Mouse (Mus musculus) right cerebral cortex, postnatal 36 days (tissue): ENCODE measurements around the gene Zfp692.
"Not testable (repeated sequence)": the region's sequence is repeated elsewhere in the genome, so short reads cannot be mapped to it uniquely, and the experiment has no call there.

Experiments used
- DNase-seq, 2 experiments: peaks; one replicate each; pipeline ENCODE4 v3.0.0; 2022; ENCODE audit warnings: low spot score in 2 of 2, mixed read lengths in 1 of 2

The Zfp692 gene

DNA sequence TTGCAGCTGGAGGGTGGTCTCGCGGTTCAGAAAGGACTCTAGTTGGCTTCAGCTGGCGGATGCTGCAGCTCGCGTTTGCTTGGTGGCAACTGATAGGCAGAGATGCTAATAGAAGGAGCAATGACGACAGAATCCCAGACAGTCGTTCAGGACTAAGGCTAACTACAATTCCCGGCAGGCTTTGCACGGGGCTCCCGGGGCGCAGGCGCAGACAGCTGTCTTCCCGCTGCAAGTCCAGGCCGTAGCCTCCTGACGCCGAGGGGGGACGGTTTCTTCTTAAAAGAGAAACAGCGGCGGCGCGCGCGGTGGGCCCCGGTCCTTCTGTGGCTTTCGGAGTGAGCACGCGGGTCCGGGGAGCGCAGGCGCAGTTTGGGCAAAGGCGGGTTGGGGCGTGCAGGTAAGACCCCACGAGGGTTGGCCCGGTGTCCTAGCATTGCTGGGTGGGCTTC, at the start of gene Zfp692:
Gene Zfp692, plus strand, starts transcription at position 210 of the 449 bp plus-strand sequence.
- DNase-seq = peak; percentile 96 to 97

DNA sequence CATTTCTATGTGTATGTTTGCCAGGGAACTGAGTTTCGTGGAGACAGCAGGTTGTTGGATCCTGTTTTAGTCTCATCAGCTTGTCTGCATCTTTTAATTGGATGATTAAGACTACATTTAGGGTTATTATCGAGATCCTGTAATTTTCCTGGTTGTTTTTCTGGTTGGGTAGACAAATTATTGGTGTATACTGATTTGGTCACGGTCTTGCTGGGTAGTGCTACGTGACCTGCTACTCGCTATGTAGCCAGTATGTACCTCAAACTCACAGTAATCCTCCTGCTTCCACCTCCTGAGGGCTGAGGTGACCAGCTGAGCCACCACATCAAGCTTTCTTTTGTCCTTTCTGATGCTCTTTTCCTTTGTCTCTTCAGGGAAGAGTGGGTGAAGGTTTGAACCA, 49.1 kb upstream of the Zfp692 start:
- DNase-seq = no peak

DNA sequence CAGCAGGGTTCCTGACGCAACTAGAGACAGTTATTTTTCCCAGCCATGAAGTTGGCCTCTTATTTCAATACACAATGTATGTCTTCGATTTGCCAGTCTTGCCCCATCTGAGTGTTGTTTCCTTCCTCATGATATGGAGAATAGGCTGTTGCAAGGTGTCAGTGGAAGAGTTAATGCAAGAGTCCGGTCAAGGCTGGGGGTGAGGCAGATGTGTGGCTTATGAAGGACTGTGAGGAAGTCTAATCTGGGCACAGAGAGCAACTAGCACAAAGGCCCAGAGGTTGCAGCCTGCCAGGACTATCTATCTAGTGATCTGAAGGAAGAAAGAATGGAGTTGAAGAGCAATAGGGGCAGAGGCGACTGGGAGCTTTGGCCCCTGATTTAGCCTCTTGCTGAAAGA, 46.7 kb upstream of the Zfp692 start:
- DNase-seq = no peak

DNA sequence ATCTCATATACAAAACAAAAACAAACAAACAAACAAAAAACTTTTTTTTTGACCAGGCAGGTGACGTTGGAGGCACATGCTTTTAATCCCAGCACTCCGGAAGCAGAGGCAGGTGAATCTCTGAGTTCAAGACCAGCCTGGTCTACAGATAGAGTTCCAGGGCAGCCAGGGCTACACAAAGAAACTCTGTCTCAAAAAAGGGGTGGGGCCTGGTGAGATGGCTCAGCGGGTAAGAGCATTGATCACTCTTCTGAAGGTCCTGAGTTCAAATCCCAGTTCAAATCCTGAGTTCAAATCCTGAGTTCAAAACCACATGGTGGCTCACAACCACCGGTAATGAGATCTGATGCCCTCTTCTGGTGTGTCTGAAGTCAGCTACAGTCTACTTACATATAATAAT, 45.0 kb upstream of the Zfp692 start:
- DNase-seq = no peak

DNA sequence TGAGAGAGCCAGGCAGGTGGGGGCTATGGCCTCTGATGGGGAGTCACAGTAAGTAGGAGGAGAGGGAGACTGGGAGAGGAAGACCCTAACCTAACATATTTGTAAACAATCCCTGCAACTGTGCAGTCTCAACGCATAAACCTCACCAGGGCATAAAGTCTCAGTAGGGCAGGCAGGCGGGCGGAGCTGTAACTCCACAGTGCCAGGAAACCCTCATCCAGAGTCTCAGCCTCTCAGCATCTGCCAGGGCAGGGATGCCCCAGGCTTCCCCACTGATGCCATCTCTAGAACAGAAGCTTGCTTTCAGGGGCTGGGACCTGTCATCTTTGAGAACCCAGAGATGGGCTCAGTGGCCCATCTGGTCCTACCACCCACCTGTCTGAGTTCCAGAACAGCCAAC, 44.5 kb upstream of the Zfp692 start:
- DNase-seq = no peak

DNA sequence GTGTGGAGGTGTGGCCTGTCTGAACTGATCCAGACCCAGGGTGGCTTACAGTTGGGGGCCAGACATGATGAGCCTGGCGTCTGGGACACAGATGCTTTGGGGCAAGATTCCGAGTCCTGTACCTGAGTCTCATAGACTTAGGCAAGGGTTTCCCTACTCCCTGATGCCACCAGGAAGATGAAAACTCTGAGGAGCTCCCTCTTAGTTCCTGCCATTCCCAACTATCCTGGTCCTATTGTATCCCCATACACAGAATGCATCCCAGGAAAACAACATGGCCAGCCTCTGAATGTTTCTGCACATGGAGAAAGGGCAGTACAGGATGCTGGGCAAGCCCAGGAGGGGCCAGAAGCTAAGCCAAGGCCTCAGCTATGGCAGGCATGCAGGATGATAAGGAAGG, 43.4 kb upstream of the Zfp692 start:
- DNase-seq = no peak

DNA sequence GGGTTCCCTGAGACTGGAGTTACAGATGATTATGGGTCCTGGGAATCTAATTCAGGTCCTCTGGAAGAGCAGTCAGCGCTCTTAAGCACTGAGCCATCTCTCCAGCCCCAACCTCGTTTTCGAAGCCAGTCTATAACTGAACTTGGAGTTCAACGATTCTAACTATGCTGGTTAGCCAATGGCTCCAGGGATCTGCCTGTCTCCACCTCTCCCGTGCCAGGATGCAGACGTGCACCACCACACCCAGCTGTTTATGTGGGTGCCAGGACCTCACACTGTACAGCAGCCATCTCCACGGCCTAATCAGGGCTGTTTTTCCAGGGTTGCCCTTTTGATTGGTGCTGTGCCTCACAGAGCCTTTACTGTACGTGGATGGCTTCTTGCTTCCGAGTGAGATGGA, 42.3 kb upstream of the Zfp692 start:
- DNase-seq = no peak

DNA sequence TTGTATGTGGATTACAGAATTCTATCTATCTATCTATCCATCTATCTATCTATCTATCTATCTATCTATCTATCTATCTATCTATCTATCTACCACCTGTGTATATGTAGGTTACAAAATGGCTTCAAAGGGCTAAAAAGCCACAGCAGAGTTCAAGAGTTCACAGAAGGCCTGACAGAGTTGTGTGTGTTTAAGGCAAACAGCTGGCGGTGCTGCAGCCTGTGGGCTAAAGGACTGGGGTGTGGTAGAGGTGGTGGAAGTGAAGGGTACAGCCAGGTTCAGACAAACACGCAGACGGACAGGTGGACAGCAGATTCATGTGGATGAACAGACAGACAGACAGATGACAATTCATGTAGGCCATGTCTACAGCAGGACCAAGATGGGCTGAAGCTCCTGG, 38.6 kb upstream of the Zfp692 start:
- DNase-seq = no peak

DNA sequence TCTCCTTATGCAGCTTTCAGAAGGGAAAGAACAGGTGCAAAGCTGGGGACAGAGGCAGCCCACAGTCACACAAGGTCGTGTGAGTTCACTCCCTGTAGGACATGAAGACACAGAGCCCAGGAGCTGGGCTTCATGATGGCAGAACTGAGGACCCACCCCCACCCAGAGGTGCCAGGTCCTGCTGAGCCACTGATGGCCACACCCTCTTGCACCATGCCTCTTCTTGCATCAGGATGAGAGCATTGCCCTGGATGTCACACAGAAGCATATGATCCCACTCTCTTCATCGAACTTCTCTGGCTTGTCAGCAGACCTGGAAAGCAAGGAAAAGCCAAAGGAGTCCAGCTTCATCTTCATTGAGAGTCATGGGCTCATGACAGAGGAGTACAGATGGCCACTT, 32.3 kb upstream of the Zfp692 start, which contains the start of gene 4930438A08Rik:
Gene 4930438A08Rik, plus strand, starts transcription at position 228 of the 400 bp plus-strand sequence.
- no peak for DNase-seq

DNA sequence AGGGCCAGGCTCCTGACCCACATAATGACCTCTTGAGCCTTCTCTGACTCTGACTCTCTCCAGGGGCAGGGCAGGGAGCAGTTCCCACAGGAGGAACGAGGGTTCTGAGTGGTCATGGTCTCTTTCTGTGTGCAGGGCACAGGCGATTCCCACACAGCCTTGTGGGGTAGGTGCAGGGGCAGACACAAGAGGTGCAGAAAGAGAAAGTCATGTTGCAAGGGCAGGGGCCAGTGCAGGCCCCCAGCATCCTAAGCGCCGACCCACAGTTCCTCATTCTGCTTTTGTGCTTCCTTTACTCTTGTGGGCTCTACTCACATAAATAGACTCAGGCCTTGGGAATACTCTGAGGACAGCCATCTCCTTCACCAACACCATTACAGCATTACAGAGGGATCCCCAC, 31.1 kb upstream of the Zfp692 start:
- no peak for DNase-seq

DNA sequence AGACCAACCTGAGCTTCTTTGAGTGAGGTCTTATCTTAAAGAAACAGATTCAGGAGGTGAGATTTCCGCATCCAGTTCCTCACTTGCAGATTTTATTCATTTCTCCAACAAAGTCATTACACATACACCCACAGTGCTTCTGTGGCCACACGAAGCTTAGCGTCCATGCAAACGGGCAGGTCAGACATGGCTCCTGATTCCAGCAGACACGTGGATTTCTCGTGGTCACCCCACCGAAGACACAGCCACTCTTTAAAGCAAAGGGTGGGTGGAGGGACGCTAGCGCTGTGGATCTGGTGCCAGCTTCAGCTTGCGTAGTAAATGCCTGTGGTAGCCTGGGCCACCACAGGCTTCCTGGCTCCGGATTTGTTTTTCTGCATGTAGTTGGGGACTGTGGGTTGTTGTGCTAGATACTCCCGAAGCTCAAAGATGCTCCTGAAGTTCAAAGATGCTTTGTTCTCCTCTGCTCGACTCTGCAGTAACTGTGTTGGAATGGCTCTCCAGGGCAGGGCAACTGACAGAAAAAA, 24.8 kb upstream of the Zfp692 start:
- DNase-seq = no peak

DNA sequence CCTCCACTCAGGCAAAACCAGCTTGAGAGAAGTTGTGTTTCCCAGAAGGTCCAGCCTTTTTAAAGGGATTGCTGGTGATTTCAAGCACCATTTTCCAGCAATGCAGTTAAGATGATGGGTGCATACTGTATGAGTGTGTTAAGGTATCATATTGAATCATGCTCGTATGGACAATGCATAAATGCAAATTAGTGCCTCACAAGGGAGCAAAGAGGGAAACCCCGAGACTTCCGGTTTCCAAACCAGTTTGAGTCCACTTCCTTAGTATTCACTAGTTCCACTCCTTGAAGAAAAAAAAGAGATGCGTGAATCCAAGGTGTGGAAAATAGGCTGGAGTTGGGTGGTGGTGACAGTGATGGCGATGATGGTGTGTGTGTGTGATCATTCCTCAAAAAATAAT, 24.4 kb upstream of the Zfp692 start:
- DNase-seq = no peak

DNA sequence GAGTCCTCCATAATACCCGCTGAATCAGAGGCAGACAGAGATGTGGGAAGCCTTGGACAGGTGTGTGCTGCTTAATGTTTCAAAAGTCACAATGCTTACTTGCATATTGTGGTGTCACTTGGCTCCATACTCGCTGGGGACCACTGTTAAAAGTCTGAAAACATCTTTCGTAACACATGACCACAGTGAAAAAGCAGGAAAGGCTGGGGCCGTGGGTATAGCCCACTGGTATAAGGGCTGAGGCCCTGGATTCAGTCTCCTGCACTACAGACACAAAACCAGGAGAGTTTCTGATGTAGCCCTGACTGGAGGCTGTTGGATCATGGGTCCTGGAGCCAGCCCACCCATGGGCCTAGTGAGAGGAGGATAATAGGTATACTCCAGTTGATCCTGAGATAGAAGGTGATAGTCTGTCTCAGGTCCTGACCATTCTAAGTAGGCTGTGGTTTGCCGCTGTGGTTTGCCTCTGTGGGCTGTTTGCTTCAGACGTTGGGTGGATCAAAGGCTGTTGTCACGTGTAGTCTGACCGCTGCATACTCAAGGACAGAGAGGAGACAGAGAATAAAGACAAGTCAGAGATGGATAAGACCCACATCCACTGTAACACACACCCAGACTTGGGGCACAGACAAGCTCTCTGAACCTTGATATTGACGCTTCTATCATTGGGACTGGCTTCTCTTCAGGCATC, 16.7 kb upstream of the Zfp692 start:
- DNase-seq = no peak

DNA sequence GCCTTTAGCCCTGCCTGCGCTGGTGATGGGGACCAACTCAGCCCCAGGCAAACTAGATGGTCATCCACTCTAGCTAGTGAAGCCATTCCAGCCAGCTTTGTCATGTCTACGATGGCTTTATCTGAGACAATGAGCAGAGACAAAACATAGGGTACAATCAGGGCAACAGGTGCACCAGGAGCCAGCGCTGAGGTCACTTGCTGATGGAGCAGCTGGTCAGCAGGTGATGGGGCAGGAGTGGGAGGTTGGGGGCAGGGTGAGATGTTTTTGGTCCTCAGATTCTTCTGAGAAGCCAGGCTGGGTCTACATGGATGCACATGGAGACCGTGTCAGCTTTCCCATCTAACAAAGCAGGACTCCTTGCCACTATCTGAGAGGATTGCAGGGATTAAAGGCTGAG, 16.1 kb upstream of the Zfp692 start:
- no peak for DNase-seq

DNA sequence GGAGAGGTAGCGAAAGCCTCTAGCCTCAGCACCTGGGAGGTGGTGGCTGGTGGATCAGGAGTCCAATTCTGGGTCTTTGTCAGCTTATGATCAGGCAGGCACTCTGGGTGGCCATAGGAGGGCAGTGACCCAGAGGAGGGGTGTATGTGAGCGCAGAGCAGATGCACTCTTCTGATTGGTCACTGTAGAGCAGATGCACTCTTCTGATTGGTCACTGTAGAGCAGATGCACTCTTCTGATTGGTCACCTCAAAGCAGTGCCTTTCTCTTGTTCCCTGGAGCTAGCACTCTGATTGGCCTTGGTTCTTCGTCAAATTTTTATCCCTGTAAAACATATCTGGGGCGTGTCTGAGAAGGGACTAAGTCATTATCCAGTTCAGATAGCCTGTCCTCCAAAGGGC, 14.1 kb upstream of the Zfp692 start:
- DNase-seq = no peak

DNA sequence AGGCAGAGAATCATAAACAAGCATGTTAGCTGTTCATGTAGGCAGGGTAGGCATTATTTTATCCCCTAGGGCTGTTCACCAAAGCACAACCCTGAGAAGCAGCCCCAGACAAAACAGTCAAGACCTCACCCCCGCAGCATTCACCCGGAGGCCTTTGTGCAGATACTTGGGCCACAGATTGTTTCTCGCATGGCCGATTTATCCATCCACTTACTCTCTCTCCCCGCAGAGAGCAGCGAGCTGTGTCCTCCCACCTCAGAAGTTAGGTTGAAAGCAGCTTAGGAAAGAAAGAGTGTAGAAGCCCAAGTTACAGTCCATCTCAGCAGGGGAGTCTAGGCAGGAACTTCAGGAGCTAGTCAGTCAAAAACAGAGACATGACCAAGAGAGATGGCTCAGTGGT, 9.5 kb upstream of the Zfp692 start:
- no peak for DNase-seq

DNA sequence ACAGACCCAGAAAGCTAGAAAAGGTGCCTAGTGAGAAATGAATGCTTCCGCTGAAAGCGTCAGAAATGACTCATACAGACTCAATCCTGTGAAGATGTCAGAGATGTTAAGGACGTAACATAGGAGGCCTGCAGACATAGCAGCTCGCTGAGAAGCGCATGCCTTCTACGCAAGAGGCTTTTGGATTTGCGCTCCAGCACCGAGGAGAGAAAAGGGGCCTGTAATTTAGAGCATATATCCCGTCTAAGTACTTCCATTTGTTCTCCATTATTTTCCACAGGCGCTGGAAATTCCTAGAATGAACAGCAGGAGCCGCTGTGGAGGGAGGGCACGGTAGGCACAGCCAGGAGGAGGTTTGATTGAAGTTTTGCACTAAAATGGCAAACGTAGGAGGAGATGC, 5.8 kb upstream of the Zfp692 start:
- peak in 1 of 2 experiments; percentile 55 for DNase-seq

DNA sequence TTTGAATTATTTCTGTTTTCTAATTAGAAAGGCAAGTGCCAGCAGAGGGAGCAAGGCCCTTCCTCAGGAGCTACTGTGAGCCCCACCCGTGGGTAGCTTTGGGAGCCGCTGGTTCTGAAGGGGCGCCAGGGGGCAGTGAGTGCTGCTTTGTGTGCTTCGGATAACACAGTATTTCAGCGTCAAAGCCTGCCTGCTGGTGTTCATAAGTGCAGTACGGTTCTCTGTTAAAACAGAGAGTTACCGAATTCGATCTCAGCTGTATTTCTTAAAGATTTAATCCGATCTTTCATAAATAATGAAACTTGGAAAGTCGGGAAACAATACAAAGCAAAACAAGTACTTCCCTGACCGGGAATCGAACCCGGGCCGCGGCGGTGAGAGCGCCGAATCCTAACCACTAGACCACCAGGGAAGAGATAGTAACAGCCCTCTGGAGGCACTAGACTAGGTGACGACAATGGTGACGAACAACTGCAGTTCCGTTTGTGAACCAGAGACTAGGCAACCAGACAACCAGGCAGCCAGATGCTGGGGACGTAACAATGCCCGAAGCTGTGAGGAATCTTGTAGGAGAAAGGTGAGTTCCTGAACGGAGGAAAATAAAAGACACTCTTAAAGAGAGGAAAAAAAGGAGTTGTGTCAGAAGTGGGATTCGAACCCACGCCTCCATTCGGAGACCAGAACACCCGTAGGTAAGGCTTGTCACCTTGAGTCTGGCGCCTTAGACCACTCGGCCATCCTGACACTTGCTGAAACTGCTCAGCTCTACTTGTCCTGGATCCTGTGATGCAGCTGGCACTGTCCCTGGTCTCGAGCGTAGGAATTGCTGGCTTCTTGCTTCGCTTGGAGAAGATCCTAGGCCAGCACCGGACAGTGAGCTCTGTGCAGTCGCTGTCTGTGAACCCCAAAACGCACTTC, 4.8 kb upstream of the Zfp692 start:
- peak; percentile 96 to 98 for DNase-seq

DNA sequence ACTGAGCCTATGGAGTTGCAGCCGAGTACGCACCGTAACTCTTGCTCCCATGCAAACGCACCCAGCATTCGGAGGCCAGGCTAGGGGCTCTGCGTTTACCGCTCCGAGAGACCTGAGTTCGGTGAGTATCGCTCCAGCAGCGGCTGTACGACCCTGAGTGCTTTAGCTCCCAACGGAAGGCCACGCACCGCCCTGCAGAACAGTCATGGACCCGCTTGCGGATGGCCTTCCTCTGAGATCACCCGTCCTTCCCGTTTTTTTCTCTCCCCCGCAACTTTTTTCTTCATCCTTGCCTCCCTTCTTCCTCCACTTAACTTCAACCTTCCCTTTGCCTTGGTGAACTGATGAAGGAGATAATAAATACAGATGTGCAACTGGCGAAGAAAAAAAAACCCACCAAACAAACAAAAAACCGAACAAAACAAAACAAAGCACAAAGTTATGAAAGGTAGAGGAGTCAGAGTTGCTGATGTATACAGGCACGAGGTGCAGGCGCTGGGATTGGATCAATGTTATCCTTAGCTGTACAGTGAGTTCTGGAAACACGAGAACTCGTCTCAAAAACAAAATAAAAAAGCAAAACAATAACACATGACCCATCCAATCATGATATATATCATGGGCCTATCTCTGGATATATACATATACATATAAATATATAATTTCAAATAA, 4.0 kb upstream of the Zfp692 start:
- no peak for DNase-seq

DNA sequence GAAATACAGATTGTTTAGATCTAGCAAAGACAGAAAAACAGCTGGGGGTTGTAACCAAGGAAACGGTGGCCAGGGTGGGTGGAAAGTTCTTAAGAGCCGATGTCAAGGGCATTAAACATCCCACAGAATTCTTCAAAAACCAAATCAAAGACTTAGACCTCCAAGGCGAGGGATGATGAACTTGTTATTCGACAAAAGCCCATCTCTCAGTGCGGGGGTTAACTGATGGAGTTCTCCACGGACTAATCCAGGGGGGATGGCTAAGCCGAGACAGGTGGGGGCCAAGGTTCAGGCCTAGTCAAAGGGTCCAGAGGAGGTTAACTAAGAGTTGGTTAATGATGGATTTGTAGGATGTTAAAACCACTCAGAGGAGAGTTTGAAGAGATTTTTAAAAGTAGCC, 3.3 kb upstream of the Zfp692 start:
- DNase-seq = no peak

DNA sequence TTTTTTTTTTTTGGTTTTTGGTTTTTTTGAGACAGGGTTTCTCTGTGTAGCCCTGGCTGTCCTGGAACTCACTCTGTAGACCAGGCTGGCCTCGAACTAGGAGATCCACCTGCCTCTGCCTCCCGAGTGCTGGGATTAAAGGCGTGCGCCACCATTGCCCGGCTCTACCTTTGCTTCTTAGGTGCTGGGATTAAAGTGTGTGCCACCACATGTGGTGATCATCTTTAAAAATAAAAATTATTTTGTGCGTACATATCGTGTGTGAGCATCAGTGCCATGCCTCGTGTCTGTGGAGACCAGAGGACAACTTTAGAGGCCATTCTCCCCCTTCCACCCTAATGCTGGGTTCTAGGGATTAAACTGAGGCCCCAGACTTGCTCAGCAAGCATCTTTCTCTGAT, 1.6 kb upstream of the Zfp692 start:
- not testable (repeated sequence) for DNase-seq

DNA sequence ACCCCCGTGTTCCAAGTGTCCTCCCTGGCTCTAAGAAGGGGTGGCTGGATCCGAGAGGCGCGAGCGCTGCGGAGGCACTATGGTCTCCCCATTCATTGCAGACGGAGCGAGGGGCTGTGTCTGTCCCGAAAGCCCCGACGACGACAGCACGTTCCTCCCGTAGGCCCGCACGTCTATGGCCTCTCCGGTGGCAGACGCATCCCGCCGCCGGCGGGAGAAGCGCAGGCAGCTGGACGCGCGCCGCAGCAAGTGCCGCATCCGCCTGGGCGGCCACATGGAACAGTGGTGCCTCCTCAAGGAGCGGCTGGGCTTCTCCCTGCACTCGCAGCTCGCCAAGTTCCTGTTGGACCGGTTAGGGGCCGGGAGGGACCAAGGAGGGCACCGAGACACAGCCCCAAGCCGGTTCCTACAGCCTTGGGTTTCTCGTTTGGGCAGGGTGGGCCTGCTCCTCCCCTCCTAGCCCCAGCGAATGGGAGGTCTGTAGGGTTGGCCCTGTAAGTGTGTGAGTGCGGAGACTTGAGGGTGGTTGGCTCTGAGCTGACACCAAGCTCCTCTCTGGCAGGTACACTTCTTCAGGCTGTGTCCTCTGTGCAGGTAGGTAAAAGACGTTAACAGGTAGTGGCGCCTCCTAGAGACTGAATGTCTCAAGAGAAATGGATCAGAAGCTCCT, 677 bp downstream of the Zfp692 start:
- no peak for DNase-seq
